Mouse (Mus musculus) ES-Bruce4 (cell line): ENCODE measurements around the gene Polr3a.

Experiments
- CTCF ChIP-seq: IDR thresholded peaks from one replicate; pipeline ENCODE4 v1.8.1; 2011; ENCODE audit warnings: low read depth, low read length
- EP300 ChIP-seq: IDR thresholded peaks from 2 replicates; pipeline ENCODE4 v1.6.1; 2011; ENCODE audit warnings: low read depth, low read length; ENCODE audit not compliant: insufficient read depth
- POLR2A ChIP-seq: IDR thresholded peaks from one replicate; pipeline ENCODE4 v1.8.1; 2011; ENCODE audit warnings: low read length; ENCODE audit not compliant: insufficient read depth

- no peak for TF ChIP-seq EP300
- no peak for TF ChIP-seq CTCF
- no peak for TF ChIP-seq POLR2A
Observed at GRCm38 (mm10) chr14:24458191-24458590, 28.7 kb downstream of the Polr3a start.
